Comparison of ENCODE assay signal across 8 mouse cellular contexts in the genomic region with DNA sequence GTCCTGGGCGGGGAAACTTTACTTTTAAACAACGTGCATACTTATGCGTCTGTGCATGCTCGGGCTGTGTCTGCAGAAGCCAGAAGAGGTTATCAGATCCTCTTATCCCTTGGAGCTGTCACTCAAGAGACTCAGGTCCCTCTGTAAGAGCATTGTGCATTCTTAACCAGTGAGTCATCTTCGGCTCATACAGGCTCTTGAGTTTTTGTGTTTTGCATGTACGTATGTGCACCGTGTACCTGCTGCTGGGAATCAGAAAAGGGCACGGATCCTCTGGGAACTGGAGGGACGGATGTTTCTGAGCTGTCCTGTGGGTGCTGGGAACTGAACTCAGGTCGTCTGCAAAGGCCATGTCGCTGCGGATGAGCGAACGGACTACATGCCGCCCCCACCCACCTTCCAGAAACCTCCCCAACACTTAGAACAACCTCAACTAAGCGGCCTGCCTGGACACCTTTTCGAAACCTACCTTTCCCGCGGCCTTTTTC. TPM values are rescaled to one million over a fixed set of nuclear protein-coding genes. Genes with fewer than 3 reads are reported as not detected.
DNase-seq lines count a peak whose midpoint lies in the region; ATAC-seq and TF ChIP-seq lines count a peak whose summit lies in the region.

No protein-coding gene starts in this region.

- peak overlapping the region; percentile 98 for H3K4me3 ChIP-seq in kidney, embryonic 14.5 days (ENCODE audit: low read length)
- peak overlapping the region; percentile 95 for H3K4me3 ChIP-seq in forebrain, embryonic 11.5 days (ENCODE audit: low read depth, low read length)
- peak overlapping the region; percentile 83 for H3K4me3 ChIP-seq in intestine, postnatal 0 days (ENCODE audit: low read depth, low read length)

- 4% methylated on average over 19 of the region's 19 CpGs for WGBS in kidney, embryonic 14.5 days
- WGBS in forebrain, embryonic 11.5 days: 9% methylated on average over 19 of the region's 19 CpGs
- 3% methylated on average over 19 of the region's 19 CpGs for WGBS in intestine, postnatal 0 days

- peak overlapping the region; percentile 80 for H3K4me2 ChIP-seq in kidney, embryonic 14.5 days (replicated peaks; ENCODE audit: low read depth, low read length)
- peak overlapping the region; percentile 86 for H3K4me2 ChIP-seq in forebrain, embryonic 11.5 days (ENCODE audit: low read depth, low read length, severe bottlenecking)
- peak overlapping the region; percentile 88 for H3K4me2 ChIP-seq in intestine, postnatal 0 days (replicated peaks; ENCODE audit: low read depth)

- DNase-seq in kidney, postnatal 4 days: no peak
- DNase-seq in Muller cell, postnatal 12 days (ENCODE audit: inconsistent ontology term): peak; percentile 64
- no peak for DNase-seq in forebrain, embryonic 11.5 days (ENCODE audit: low spot score)
- peak; percentile 54 for DNase-seq in mesoderm, embryonic 11.5 days (ENCODE audit: low read depth, low spot score)
- peak; percentile 39 for DNase-seq in thymus, postnatal 14 days
- no peak for DNase-seq in frontal cortex, postnatal 36 days (ENCODE audit: low spot score in 2 of 2)

- ATAC-seq in kidney, embryonic 14.5 days (ENCODE audit: low FRiP score, low TSS enrichment): no peak
- no peak for ATAC-seq in forebrain, embryonic 11.5 days (replicated peaks; ENCODE audit: low FRiP score)
- no peak for ATAC-seq in intestine, postnatal 0 days

- peak overlapping the region; percentile 92 for H3K27ac ChIP-seq in kidney, embryonic 14.5 days (ENCODE audit: low read depth, low read length)
- peak overlapping the region; percentile 94 for H3K27ac ChIP-seq in forebrain, embryonic 11.5 days (ENCODE audit: low read depth, low read length)
- peak overlapping the region; percentile 89 for H3K27ac ChIP-seq in intestine, postnatal 0 days (ENCODE audit: low read depth, low read length)

- peaks cover 45% of the 10 kb centered on the region for H3K36me3 ChIP-seq in kidney, embryonic 14.5 days (ENCODE audit: control insufficient read depth, insufficient read depth, low read length)
- peaks cover 15% of the 10 kb centered on the region; the same call in 1 of the 2 replicates for H3K36me3 ChIP-seq in forebrain, embryonic 11.5 days (ENCODE audit: control insufficient read depth, insufficient read depth, low read length)
- peaks cover 19% of the 10 kb centered on the region for H3K36me3 ChIP-seq in intestine, postnatal 0 days (ENCODE audit: control insufficient read depth, insufficient read depth)

- no peaks in the 10 kb centered on the region for H3K9me3 ChIP-seq in kidney, embryonic 14.5 days (ENCODE audit: control insufficient read depth, low read length)
- no peaks in the 10 kb centered on the region for H3K9me3 ChIP-seq in forebrain, embryonic 11.5 days (ENCODE audit: control insufficient read depth, low read length)
- H3K9me3 ChIP-seq in intestine, postnatal 0 days (ENCODE audit: control insufficient read depth): no peaks in the 10 kb centered on the region

- H3K27me3 ChIP-seq in kidney, embryonic 14.5 days (ENCODE audit: control insufficient read depth, insufficient read depth, low read length): no peaks in the 10 kb centered on the region
- H3K27me3 ChIP-seq in forebrain, embryonic 11.5 days (ENCODE audit: control insufficient read depth, insufficient read depth, low read length): no peaks in the 10 kb centered on the region
- no peaks in the 10 kb centered on the region for H3K27me3 ChIP-seq in intestine, postnatal 0 days (replicated peaks; ENCODE audit: control insufficient read depth, insufficient read depth, low read length)

- peaks cover 16% of the 10 kb centered on the region for H3K4me1 ChIP-seq in kidney, embryonic 14.5 days (ENCODE audit: control insufficient read depth, insufficient read depth, low read length)
- peaks cover 6% of the 10 kb centered on the region; the same call in 1 of the 2 replicates for H3K4me1 ChIP-seq in forebrain, embryonic 11.5 days (replicated peaks; ENCODE audit: control insufficient read depth, insufficient read depth, low read length)
- no peaks in the 10 kb centered on the region for H3K4me1 ChIP-seq in intestine, postnatal 0 days (replicated peaks; ENCODE audit: control insufficient read depth, insufficient read depth, low read length)

- peak overlapping the region; percentile 97 for H3K9ac ChIP-seq in kidney, embryonic 14.5 days (ENCODE audit: low read depth, low read length)
- H3K9ac ChIP-seq in forebrain, embryonic 11.5 days (ENCODE audit: low read length): peak overlapping the region; percentile 98
- H3K9ac ChIP-seq in intestine, postnatal 0 days (ENCODE audit: low read depth, low read length): peak overlapping the region; percentile 85

- TF ChIP-seq CTCF in intestine, postnatal 0 days (IDR thresholded peaks at IDR 0.05; ENCODE audit: low read depth): no peak

RNA-seq across cellular contexts. Expression of a gene that starts 0.8 kb away (rescaled TPM):
- 746 and 807 TPM in 2 replicates for polyA plus RNA-seq in kidney, embryonic 14.5 days (2014; fragmentation: Nextera tagmentation; extraction: Ambion mirVana)
- polyA plus RNA-seq in forebrain, embryonic 11.5 days (2014; fragmentation: Nextera tagmentation; extraction: Ambion mirVana): 882 and 935 TPM in 2 replicates
- polyA plus RNA-seq in intestine, postnatal 0 days (2015; fragmentation: Nextera tagmentation; extraction: Ambion mirVana): 200 and 202 TPM in 2 replicates

RNA-seq across cellular contexts. Expression of a gene that starts 18.5 kb away (rescaled TPM):
- 68.5 and 75.6 TPM in 2 replicates for polyA plus RNA-seq in kidney, embryonic 14.5 days (2014; fragmentation: Nextera tagmentation; extraction: Ambion mirVana)
- 122 and 123 TPM in 2 replicates for polyA plus RNA-seq in forebrain, embryonic 11.5 days (2014; fragmentation: Nextera tagmentation; extraction: Ambion mirVana)
- 18.3 and 18.5 TPM in 2 replicates for polyA plus RNA-seq in intestine, postnatal 0 days (2015; fragmentation: Nextera tagmentation; extraction: Ambion mirVana)

RNA-seq across cellular contexts. Expression of a gene that starts 44.4 kb away (rescaled TPM):
- 82.3 and 116 TPM in 2 replicates for polyA plus RNA-seq in kidney, embryonic 14.5 days (2014; fragmentation: Nextera tagmentation; extraction: Ambion mirVana)
- 183 and 192 TPM in 2 replicates for polyA plus RNA-seq in forebrain, embryonic 11.5 days (2014; fragmentation: Nextera tagmentation; extraction: Ambion mirVana)
- polyA plus RNA-seq in intestine, postnatal 0 days (2015; fragmentation: Nextera tagmentation; extraction: Ambion mirVana): 19.9 and 23.3 TPM in 2 replicates

Comparison
In these comparisons a context has a peak if more than half of its experiments do, and no peak if none do; other contexts are left out.
1. DNase-seq: peak in Muller cell, postnatal 12 days (single experiment), mesoderm, embryonic 11.5 days (single experiment) and thymus, postnatal 14 days (single experiment); none in kidney, postnatal 4 days (0 of 2), forebrain, embryonic 11.5 days (single experiment) and frontal cortex, postnatal 36 days (0 of 2).
2. Peak in every context shown above with its lines, with median percentiles within 50 percentile points of each other: H3K27ac ChIP-seq, H3K4me2 ChIP-seq, H3K4me3 ChIP-seq and H3K9ac ChIP-seq.